Mouse (Mus musculus): ENCODE measurements around the gene Gm45062.

DNA sequence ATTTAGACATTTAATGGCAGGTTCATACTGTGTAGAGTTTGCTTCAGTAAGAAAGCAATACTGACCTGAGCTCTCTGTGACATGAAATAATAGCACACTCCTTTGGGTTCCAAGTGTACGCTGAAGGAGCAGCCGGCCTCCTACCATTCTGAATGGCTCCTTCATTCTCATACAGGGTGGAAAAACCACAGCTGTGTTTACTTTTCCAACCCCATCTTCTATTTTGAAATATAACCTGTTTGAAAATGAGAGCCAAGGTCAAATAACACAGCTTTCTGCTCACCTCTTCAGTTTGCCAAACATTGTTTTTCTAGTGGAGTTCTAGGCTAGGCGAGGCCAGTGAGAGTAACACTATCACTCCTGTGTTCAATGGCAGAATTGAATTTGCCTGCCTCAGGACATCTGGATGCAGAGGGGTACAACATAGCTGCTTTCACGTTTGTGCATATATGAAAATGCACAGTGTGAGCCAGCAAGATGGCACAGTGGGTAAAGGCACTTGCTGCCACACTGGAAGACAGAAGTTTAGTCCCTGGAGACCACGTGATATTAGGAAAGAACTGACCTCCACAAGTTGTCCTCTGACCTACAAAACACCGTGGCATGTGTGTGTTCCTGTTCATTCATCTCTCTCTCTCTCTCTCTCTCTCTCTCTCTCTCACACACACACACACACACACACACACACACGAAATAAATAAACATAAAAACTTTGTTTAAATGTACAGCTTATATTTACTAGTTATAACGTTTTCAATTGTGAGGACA lies 157.7 kb downstream of the Gm45062 start:
- TF ChIP-seq CHD2 (IDR thresholded peaks at IDR 0.05; ENCODE audit: low read depth, low read length) (no peak), ZNF384 (IDR thresholded peaks at IDR 0.05; ENCODE audit: low read depth, low read length) (no peak)
